Mouse (Mus musculus): ENCODE results near the gene Dscam.

The Dscam gene

GRCm38 (mm10) chr16:96945468-96946302, 224.9 kb downstream of the Dscam start:
- DNase-seq (ENCODE audit: low read depth, low spot score) = no peak

- no peak for DNase-seq (ENCODE audit: low read depth, low spot score)
Measured at GRCm38 (mm10) chr16:96943648-96944047, 226.9 kb downstream of the Dscam start.

GRCm38 (mm10) chr16:96934795-96935194, 235.8 kb downstream of the Dscam start:
- DNase-seq (ENCODE audit: low read depth, low spot score) = no peak

GRCm38 (mm10) chr16:96932211-96932610, 238.3 kb downstream of the Dscam start:
- DNase-seq (ENCODE audit: low read depth, low spot score) = no peak

- DNase-seq (ENCODE audit: low read depth, low spot score) = no peak
Measured at GRCm38 (mm10) chr16:96931771-96932170, 238.8 kb downstream of the Dscam start.

- no peak for DNase-seq (ENCODE audit: low read depth, low spot score)
Measured at GRCm38 (mm10) chr16:96928011-96928410, 242.5 kb downstream of the Dscam start.

GRCm38 (mm10) chr16:96927408-96927807, 243.1 kb downstream of the Dscam start:
- no peak for DNase-seq (ENCODE audit: low read depth, low spot score)

- DNase-seq (ENCODE audit: low read depth, low spot score) = no peak
Measured at GRCm38 (mm10) chr16:96926977-96927376, 243.6 kb downstream of the Dscam start.

GRCm38 (mm10) chr16:96923941-96924340, 246.6 kb downstream of the Dscam start:
- DNase-seq (ENCODE audit: low read depth, low spot score) = no peak

GRCm38 (mm10) chr16:96914495-96914894, 256.1 kb downstream of the Dscam start:
- no peak for DNase-seq (ENCODE audit: low read depth, low spot score)

- DNase-seq (ENCODE audit: low read depth, low spot score) = no peak
Measured at GRCm38 (mm10) chr16:96912836-96913235, 257.7 kb downstream of the Dscam start.

- DNase-seq (ENCODE audit: low read depth, low spot score) = no peak
Measured at GRCm38 (mm10) chr16:96912103-96912502, 258.4 kb downstream of the Dscam start.

GRCm38 (mm10) chr16:96910405-96911164, 260.0 kb downstream of the Dscam start:
- no peak for DNase-seq (ENCODE audit: low read depth, low spot score)

- DNase-seq (ENCODE audit: low read depth, low spot score) = no peak
Measured at GRCm38 (mm10) chr16:96907818-96908217, 262.7 kb downstream of the Dscam start.

GRCm38 (mm10) chr16:96907081-96907480, 263.5 kb downstream of the Dscam start:
- DNase-seq (ENCODE audit: low read depth, low spot score) = no peak

GRCm38 (mm10) chr16:96906630-96907029, 263.9 kb downstream of the Dscam start:
- DNase-seq (ENCODE audit: low read depth, low spot score) = no peak

- no peak for DNase-seq (ENCODE audit: low read depth, low spot score)
Measured at GRCm38 (mm10) chr16:96904761-96905160, 265.8 kb downstream of the Dscam start.

- DNase-seq (ENCODE audit: low read depth, low spot score) = peak; percentile 30
Measured at GRCm38 (mm10) chr16:96904359-96904758, 266.2 kb downstream of the Dscam start.

GRCm38 (mm10) chr16:96902596-96902995, 268.0 kb downstream of the Dscam start:
- DNase-seq (ENCODE audit: low read depth, low spot score) = no peak

GRCm38 (mm10) chr16:96901234-96902014, 269.1 kb downstream of the Dscam start:
- no peak for DNase-seq (ENCODE audit: low read depth, low spot score)

GRCm38 (mm10) chr16:96899329-96899728, 271.2 kb downstream of the Dscam start:
- DNase-seq (ENCODE audit: low read depth, low spot score) = no peak

Data from embryo, embryonic 11.5 days (tissue).